Mouse (Mus musculus) lung, postnatal 0 days (tissue): ENCODE measurements around the gene Sox9.

Source experiments
- CTCF ChIP-seq: IDR thresholded peaks from 2 replicates; pipeline ENCODE4 v1.5.1; 2016; ENCODE audit warnings: antibody characterized with exemption, mild to moderate bottlenecking
- EP300 ChIP-seq: IDR thresholded peaks from 2 replicates; pipeline ENCODE4 v1.6.1; 2016; ENCODE audit warnings: antibody characterized with exemption, mild to moderate bottlenecking, control low read depth

DNA sequence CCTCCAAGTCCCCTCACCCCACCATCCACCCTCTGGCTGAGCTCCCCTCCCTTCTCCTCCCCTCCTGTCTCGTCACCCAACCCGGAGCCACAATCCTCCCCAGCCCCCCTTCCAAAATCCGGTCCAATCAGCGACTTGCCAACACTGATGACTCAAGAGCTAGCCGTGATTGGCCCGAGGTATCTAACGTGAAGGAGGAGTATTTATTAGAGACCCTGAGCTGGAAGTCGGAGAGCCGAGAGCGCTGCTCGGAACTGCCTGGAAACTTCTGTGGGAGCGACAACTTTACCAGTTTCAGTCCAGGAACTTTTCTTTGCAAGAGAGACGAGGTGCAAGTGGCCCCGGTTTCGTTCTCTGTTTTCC, at the start of gene Sox9:
- TF ChIP-seq CTCF (no peak), EP300 (no peak)
